Mouse (Mus musculus): ENCODE data around the gene Atxn2l.
A peak's percentile ranks its signal among the peaks of the same experiment; 100 is the strongest.

Gene Atxn2l

DNA sequence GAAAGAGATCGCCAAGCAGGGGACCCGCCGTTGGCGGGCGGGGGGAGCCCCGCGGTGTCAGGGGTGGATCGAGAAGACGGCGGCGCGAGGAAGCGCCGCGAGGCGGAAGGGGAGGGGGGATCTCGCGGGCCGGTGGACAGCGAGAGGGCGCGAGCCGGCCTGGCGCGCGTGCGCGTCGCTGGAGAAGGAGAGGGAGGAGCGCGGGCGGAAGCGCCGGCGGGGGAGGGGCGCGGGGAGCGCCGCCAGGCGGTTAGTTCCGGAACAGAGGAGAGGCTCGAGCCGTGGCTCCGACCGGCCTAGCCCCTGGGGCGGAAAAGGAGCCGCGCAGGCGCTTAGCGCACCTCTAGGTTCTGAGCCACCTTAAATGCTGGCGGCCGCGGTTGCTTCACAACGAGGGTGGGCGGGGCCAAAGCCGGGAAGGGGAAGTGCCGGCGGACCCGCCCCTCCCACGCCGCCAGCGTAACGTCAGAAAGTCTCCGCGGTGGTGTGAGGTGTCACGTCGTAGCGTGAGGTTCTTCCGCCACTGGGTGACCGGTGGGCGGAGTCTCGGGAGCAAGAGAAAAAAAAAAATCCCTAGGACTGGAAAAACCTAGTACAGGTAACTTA lies at the start of gene Atxn2l:
TSS of gene Atxn2l (minus strand) at position 165 of the 606 bp plus-strand sequence.
- peak; percentile 98 for DNase-seq (ENCODE audit: low read depth, low spot score)

DNA sequence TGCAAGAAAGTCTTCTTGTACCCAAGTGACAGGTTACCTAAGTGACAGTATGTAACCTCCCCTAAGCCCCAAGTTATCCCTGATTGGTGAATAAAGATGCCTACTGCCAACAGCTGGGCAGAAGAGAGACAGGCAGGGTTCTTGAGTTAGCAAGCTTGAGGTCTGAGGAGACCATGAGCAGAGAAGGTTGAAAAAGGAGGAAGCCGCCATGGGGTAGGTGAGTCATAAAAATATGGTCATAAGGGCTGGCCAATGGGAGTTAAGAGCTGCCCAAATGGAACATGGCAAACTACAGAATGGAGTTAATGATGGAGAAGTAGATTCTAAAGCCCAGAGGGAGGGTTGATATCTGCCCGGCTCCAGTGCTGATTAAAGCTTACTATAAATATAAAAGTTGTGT lies 42.4 kb upstream of the Atxn2l start:
- DNase-seq (ENCODE audit: low read depth, low spot score): no peak

DNA sequence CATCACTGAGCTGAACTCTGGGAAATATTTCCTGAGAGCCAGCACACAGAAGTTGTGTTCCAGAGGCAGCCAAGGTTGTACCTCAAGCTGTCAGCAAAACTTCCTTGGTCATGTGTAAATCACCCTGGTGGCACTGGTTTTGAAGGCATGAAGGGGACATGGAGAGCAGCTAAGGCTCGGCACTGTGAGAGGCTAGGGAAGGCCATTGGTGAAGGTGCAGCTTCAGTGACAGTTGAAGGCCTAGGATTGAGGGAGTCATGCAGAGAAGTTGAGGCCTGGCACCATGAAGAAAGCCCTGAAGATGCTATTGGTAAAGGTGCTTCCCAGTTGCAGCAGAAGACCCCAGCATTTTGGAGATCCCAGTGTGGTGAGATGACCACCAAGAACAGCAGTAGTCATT lies 38.4 kb upstream of the Atxn2l start:
- DNase-seq (ENCODE audit: low read depth, low spot score): no peak

- no peak for DNase-seq (ENCODE audit: low read depth, low spot score)
These were observed 34.8 kb upstream of the Atxn2l start for GRCm38 (mm10) chr7:126537820-126538585.

DNA sequence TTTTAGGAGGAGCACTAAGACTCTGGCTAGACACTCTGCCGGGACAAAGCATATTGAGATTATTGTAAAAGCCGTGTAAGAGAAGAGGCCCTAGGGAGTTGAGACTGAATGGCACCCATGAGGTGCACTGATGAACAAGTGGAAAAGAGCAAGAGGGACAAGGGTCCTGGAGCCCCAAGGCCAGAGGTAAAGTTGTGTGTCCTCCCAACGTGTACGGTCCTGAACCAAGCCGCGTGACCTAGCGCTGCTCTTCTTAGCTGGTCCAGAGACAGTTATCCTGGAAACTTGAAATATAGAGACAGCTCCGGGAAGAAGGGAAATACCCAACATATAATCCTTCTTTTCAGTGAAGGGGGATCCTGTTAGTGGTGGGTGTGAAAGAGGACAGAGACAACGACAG lies 33.2 kb upstream of the Atxn2l start:
- no peak for DNase-seq (ENCODE audit: low read depth, low spot score)

DNA sequence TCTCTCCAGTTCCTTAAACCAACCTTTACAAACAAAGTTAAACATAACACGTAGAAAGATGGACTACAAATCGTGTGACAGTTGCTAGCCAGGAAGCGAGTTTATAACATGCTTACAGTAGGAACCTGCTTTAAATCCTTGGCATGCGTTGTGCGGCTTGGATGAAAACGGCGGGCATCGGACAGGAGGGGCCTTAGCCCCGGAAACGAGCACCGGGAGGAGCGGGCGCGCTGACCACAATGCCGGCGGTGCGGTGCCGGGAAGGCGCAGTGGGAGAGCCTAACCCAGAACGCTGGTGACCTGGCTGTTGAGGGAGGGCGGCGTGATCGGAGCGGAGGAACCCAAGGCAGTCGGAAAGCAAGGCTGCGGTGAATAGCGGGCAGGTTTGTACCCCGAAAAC lies 32.5 kb upstream of the Atxn2l start:
- no peak for DNase-seq (ENCODE audit: low read depth, low spot score)

GRCm38 (mm10) chr7:126533434-126533833 lies 30.2 kb upstream of the Atxn2l start:
- no peak for DNase-seq (ENCODE audit: low read depth, low spot score)

GRCm38 (mm10) chr7:126528166-126528577 lies 24.9 kb upstream of the Atxn2l start:
- DNase-seq (ENCODE audit: low read depth, low spot score): no peak

DNA sequence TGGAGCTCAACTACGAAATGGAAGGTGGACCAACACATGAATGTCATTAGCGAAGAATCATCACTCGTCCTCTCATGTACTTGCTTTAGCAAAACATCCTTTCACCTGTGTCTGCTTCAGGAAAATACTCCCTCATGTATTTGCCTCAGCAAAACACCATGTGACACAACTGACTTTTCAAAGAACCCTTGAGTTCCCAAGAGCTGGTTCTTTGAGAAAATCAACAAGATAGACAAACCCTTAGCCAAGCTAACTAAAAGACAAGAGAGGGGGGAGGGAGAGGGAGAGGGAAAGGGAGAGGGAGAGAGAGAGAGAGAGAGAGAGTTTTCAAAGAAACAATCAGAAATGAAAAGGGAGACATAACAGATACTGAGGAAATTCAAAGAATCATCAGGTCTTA lies 20.1 kb upstream of the Atxn2l start:
- DNase-seq (ENCODE audit: low read depth, low spot score): no peak

GRCm38 (mm10) chr7:126519513-126519912 lies 16.3 kb upstream of the Atxn2l start:
- no peak for DNase-seq (ENCODE audit: low read depth, low spot score)

DNA sequence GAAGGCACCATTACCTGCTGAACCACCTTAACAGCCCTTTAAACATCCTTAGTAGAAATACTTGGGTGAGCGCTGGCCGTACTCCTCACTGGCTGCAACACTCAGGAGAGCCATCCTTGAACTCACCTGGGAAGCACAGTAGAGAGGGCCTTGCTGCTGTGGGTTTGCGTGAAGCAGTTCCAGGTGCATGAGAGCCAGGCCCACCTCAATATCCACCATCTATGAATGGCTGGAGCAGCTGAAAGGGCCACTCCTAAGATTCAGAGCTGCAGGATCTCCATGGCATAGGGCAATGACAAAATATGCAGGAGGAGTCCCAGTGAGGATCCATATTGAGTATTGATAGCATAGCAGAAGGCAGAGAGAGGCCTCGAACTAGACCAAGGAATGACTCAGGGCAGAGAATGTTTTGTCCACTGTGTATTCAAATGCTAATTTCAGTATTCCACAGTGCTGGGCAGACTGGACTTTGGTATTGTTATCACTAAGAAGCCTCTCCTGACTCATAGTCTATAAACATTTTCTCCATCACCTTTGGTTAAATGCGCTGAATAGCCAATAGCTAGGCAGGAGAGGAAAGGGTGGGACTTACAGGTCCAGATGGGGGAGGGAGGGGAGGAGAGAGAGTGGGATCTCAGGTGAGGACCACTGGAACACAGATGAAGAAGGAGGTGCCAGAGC lies 15.2 kb upstream of the Atxn2l start:
- DNase-seq (ENCODE audit: low read depth, low spot score): no peak

DNA sequence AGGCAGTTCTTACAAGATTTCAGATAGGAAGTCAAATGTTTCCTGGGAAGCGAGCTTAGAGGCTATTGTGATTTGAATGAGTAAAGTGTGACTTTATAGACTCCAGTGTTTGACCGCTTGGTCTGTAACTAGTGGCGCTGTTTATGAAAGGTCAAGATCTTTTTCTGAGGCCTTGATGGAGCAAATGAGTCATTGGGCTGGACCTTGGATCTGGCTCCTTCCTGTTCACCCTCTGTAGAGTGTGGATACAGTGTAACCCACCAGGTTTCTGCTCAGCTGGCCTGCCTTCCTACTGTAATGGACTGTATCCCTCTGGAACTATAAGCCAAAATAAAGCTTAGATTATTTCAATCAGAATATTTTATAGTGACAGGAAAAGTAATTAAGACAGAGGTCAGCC lies 8.1 kb upstream of the Atxn2l start:
- DNase-seq (ENCODE audit: low read depth, low spot score): no peak

DNA sequence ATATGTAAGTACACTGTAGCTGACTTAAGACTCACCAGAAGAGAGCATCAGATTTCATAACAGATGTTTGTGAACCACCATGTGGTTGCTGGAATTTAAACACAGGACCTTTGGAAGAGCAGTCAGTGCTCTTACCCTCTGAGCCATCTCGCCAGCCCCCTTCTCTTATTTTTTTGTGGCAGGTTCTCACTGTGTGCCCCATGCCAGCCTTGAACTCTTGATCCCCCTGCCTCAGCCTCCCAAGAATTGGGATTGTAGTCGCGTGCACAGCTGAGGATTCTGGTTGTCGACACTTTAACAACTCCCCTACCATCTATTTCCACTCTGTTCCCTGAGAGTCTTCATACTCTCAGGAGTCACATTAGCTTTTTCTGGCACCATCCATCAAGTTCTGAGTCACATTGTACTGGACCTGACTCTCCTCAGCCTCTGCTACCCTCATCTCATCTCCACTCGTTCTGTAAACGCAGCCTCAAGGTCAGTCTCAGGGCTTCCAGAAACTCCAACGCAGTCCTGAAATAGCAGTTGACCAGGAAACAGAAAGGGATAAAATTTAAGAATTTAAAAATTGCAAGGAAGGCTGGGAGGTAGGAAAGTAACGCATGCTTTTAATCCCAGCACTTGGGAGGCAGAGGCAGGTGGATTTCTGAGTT lies 4.0 kb upstream of the Atxn2l start:
- no peak for DNase-seq (ENCODE audit: low read depth, low spot score)

DNA sequence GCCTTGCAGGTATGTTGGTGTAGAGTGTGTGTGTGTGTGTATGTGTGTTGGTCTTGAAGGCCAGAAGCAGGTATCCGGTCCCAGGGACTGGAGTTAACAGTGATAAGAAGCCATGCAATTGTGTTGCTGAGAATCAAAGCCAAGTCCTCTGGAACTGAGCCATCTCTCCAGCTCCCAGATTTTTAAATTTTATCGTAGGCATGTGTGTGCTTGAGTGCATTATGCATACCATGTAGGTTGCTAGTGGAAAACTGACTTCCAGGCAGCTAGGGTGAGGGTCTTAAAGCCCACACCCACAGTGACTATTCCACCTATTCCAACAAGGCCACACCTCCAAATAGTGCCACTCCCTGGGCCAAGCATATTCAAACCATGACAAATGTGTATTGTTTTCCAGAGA lies 1.7 kb upstream of the Atxn2l start:
- no peak for DNase-seq (ENCODE audit: low read depth, low spot score)

GRCm38 (mm10) chr7:126502751-126503150 lies 486 bp downstream of the Atxn2l start:
- DNase-seq (ENCODE audit: low read depth, low spot score): no peak

DNA sequence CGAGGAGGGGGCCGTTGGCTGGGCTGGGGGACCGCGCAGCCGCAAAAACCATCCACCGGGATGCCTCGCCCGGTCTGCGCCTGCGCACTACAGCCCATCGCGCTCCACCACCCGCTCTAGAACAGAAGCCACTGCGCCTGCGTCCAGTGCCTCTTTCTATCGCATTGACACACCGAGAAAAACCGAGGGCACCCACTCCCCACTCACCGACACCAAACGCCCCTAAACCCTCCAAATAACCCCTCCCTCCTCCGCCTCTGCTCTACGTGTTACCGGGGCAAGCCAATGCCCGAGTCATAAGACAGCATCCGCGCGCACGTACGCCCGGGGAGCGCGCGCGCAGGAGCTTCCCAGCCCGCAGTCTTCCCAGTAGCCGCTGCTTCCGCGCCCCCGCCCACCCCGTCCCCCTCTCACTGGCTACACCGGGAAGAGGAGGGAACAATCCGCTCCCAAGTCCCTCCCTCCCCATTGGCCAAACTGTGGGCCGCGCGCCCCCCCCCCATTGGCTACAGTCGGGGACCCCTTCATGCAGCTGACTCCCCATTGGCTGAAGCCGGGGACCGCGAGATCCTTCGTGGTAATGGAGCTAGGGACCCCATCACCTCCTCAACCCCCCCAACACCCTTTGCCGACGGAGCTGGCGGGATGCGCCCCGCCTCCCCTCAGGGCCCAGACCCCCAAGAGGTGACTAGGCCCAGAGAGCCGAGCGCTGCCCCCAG lies 1.1 kb downstream of the Atxn2l start:
- peak; percentile 93 for DNase-seq (ENCODE audit: low read depth, low spot score)

DNA sequence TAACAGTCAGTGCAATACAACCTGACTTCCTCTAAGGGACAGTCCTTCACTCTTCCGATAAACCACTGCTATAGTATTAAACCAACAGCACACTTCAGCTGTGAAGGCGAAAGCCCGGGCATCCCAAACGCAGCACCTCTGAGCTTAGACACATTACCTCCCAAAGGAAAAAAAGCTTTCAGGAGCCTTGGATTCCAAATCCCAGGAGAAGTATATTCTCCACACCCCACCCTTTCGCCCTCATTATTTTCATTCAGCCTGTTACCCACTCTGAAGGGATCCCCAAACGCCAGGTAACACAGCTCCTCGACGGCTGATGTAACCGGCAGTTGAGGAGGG lies 1.6 kb downstream of the Atxn2l start:
- DNase-seq (ENCODE audit: low read depth, low spot score): no peak

GRCm38 (mm10) chr7:126499416-126499815 lies 3.8 kb downstream of the Atxn2l start:
- no peak for DNase-seq (ENCODE audit: low read depth, low spot score)

DNA sequence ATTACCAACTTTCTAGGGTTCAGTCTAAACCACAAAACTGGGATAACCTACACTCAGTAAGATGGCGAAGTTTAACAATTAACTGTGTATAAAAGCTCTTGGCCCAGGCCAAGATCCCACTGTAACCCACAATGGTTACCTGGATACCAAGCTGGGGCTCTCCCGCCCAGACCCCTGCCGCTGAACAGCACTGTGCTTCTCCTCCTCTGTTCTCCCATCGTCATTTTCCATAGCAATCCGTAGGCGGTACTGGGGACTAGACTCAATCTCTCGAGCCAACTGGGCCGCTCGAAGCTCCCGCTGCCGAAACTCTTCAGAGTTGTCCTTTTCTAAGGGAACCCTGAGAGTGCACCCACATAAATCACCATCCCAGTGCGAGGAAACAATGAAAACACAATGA lies 5.3 kb downstream of the Atxn2l start:
- DNase-seq (ENCODE audit: low read depth, low spot score): no peak

DNA sequence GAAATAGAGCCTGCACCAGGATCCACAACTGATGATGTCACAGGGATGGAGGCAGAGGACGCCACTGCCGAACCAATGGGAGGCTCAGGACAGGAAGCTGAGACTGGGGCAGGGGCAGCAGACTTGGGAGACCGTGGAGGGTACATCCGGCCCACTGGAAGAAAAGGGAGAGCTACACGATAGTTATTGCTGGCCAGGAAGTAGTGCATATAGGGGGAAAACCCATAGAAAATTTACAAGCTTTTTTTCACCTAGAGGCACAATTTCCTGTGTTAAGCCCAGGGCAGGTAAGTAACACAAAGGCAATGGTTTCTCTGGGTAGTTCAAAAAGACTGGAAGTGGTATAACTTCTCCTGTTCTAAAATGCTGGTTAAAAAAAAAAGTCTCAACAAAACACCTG lies 6.8 kb downstream of the Atxn2l start:
- no peak for DNase-seq (ENCODE audit: low read depth, low spot score)

DNA sequence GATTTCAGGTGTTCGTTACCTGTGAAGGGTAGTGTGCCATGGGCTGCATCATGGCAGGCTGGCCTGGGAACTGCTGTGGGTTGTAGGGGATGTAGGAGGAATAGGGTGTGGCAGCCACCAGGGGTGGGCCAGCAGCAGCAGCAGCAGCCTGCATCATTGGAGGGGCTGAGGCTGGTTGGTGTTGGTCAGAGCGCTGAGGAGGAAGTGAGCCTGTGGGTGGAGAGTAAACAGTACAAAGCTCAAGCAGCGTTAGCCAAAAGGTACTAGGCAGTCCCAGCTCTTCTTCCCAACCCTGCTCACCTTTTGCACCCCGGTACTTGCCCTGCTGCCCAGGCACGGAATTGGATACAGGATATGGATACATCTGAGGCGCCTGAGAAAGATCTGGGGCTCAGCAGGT lies 9.1 kb downstream of the Atxn2l start:
- no peak for DNase-seq (ENCODE audit: low read depth, low spot score)

DNA sequence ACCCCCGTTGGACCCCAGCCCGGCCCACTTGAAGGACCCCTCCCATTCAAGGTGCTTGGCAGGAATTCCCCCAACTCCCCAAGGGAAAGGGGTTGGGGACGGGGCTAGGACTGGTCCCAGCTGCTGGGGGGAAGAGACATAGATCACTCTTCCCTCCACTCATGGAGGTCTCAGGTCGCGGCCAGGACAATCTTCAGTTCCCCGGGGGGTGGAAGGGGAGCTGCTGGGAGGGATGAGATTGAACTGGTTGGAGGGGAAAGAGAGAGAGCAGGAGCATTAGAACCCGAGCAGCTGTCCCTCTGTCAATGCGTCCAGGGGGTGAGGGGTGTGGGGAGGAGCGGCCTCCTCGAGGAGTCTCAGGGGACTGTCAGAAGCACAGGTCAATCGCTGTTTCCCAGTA lies 11.3 kb downstream of the Atxn2l start:
- no peak for DNase-seq (ENCODE audit: low read depth, low spot score)

Measured in skeletal muscle tissue, adult 2 months (tissue).